Mouse (Mus musculus) liver, postnatal 0 days (tissue): ENCODE results near the gene Mgat5. TPM values are rescaled to one million over a fixed set of nuclear protein-coding genes. Genes with fewer than 3 reads are reported as not detected.

Source experiments
- ATAC-seq: fragments of 200-750 bp; cut with Nextera tagmentation; 2 replicates; pipeline ENCODE4 v1.8.0; 2017; ENCODE audit warnings: mild to moderate bottlenecking, moderate library complexity
- DNase-seq: peaks from one replicate; pipeline ENCODE4 v3.0.0-alpha.2; 2016
- H3K27ac ChIP-seq: fragments of 300-500 bp; sonication (generic); 2 replicates; pipeline ENCODE4 v1.5.1; 2014; ENCODE audit warnings: antibody characterized with exemption, moderate library complexity, mild to moderate bottlenecking, low read depth
- H3K27me3 ChIP-seq: fragments of 300-500 bp; sonication (generic); 2 replicates; pipeline ENCODE4 v1.6.1; 2014; ENCODE audit warnings: low read length, control low read depth, mixed read lengths; ENCODE audit not compliant: insufficient read depth
- H3K36me3 ChIP-seq: fragments of 300-500 bp; sonication (generic); replicated peaks from 2 replicates; pipeline ENCODE4 v1.6.1; 2014; ENCODE audit warnings: mild to moderate bottlenecking, control low read depth, low read length, moderate library complexity, mixed read lengths; ENCODE audit not compliant: insufficient read depth
- H3K4me1 ChIP-seq: fragments of 300-500 bp; sonication (generic); 2 replicates; pipeline ENCODE4 v1.6.1; 2014; ENCODE audit warnings: antibody characterized with exemption, mild to moderate bottlenecking, control low read depth; ENCODE audit not compliant: insufficient read depth
- H3K4me2 ChIP-seq: fragments of 300-500 bp; sonication (generic); 2 replicates; pipeline ENCODE4 v1.6.1; 2014; ENCODE audit warnings: low read depth, mild to moderate bottlenecking, low read length, moderate library complexity, mixed read lengths
- H3K4me3 ChIP-seq: fragments of 300-500 bp; sonication (generic); 2 replicates; pipeline ENCODE4 v1.5.1; 2014; ENCODE audit warnings: low read depth, low read length
- H3K9ac ChIP-seq: fragments of 300-500 bp; sonication (generic); replicated peaks from 2 replicates; pipeline ENCODE4 v1.6.1; 2014; ENCODE audit warnings: mild to moderate bottlenecking, moderate library complexity
- H3K9me3 ChIP-seq: fragments of 300-500 bp; sonication (generic); 2 replicates; pipeline ENCODE4 v1.6.1; 2016; ENCODE audit warnings: mild to moderate bottlenecking, control low read depth, low read length, mixed read lengths
- CTCF ChIP-seq: sonication (generic); IDR thresholded peaks from 2 replicates; pipeline ENCODE4 v1.5.1; 2016; ENCODE audit warnings: antibody characterized with exemption, low read depth
- EP300 ChIP-seq: IDR thresholded peaks from 2 replicates; pipeline ENCODE4 v1.6.1; 2016; ENCODE audit warnings: antibody characterized with exemption, low read depth, mild to moderate bottlenecking
- WGBS: fragments of 180-500 bp; shearing (Covaris S2); extraction: QIAGEN DNeasy Blood & Tissue Kit; methylation state at CpG from one replicate; pipeline ENCODE4 v1.1.7; 2014; ENCODE audit not compliant: insufficient replicate concordance; 5-methylcytosine and 5-hydroxymethylcytosine counted together
- polyA plus RNA-seq: library from polyadenylated mRNA; unstranded; fragments of >200 nt; fragmentation: Nextera tagmentation; extraction: Ambion mirVana; gene quantifications from 2 replicates; pipeline ENCODE4 v1.2.1, GENCODE M21; 2015

Mgat5 gene
- polyA plus RNA-seq, 1 experiment from 2014 or later: 0.86 TPM

- ATAC-seq: no peak
- Histone ChIP-seq H3K27ac (no peak overlapping the region), H3K36me3 (no peaks in the 10 kb centered on the region), H3K9ac (no peak overlapping the region), H3K9me3 (no peaks in the 10 kb centered on the region), H3K27me3 (no peaks in the 10 kb centered on the region), H3K4me3 (no peak overlapping the region), H3K4me2 (no peak overlapping the region), H3K4me1 (no peaks in the 10 kb centered on the region)
- TF ChIP-seq CTCF (no peak), EP300 (no peak)
- 81% methylated on average over 8 of the region's 8 CpGs for WGBS
- DNase-seq: no peak
These were observed 35.3 kb upstream of the Mgat5 start for GRCm38 (mm10) chr1:127169516-127169915.

DNA sequence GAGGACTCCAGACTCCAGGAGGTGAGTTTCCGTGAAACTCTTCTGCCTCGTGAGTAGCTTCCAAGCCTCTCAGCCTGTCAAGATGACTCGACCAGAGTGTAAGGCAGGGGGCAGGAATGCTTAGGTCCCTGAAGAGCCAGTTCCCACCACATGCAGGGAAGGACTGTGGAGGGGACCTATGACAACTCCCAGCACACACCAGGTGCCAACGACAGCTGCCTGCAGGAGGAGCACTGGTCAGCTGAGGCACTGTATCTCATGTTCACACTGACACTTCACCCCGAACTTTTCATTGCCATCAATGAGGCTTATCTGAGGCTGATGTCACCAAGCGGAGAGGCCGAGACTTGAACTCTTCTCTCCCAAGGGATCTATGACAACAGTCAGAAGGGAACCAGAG, 33.5 kb upstream of the Mgat5 start:
- ATAC-seq (no peak), DNase-seq (no peak)
- 67% methylated on average over 7 of the region's 7 CpGs for WGBS
- Histone ChIP-seq H3K36me3 (no peaks in the 10 kb centered on the region), H3K4me2 (no peak overlapping the region), H3K9ac (no peak overlapping the region), H3K9me3 (no peaks in the 10 kb centered on the region), H3K4me1 (no peaks in the 10 kb centered on the region), H3K4me3 (no peak overlapping the region), H3K27ac (no peak overlapping the region), H3K27me3 (no peaks in the 10 kb centered on the region)
- no peak for TF ChIP-seq EP300
- no peak for TF ChIP-seq CTCF

DNA sequence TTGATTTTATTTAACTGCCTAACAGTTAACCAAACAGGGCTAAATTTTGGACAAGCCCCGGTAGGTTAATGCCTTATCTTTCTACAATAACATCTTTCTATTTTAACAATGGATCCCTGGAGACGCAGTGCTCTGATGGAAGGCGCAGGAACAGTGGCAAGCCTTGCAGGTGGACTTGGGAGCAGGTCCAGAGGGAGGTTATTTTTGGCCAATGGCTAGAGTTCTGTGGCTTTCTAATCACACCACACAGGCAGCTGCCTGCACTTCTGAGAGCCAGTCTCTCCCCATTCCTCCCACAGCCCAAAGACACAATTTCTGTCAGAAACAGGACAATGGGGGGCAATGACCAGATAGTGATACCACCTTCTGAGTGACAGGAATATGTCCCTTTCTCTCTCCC, 31.4 kb upstream of the Mgat5 start:
- no peaks in the 10 kb centered on the region for H3K36me3 ChIP-seq
- H3K27ac ChIP-seq: no peak overlapping the region
- H3K27me3 ChIP-seq: no peaks in the 10 kb centered on the region
- no peak for DNase-seq
- no peak for TF ChIP-seq EP300
- TF ChIP-seq CTCF: no peak
- no peaks in the 10 kb centered on the region for H3K4me1 ChIP-seq
- no peak for ATAC-seq
- no peak overlapping the region for H3K4me2 ChIP-seq
- no peaks in the 10 kb centered on the region for H3K9me3 ChIP-seq
- no peak overlapping the region for H3K9ac ChIP-seq
- 77% methylated on average over 3 of the region's 3 CpGs for WGBS
- H3K4me3 ChIP-seq: no peak overlapping the region

DNA sequence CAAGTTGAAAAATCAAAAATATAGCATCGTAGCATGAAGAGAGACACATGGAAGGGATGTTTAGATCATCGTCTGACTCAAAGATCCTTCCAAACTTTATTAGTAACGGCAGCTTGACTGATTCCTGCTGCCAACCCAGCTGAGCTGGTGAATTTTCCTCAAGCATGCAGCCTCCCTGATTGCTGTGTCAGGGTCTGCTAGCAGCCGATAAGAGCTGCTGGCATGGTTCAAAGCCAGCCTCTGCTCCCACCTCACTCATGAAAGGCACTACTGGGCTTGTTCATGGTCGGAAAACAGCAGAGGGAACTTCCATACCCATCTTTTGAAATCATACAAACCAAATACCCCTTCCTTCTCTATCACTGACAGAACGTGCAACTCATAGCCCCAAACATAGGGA, 12.4 kb upstream of the Mgat5 start:
- no peak overlapping the region for H3K27ac ChIP-seq
- DNase-seq (no peak), ATAC-seq (no peak)
- no peak overlapping the region for H3K9ac ChIP-seq
- WGBS: 67% methylated on average over 6 of the region's 6 CpGs
- no peak overlapping the region for H3K4me2 ChIP-seq
- H3K4me1 ChIP-seq: no peaks in the 10 kb centered on the region
- H3K4me3 ChIP-seq: no peak overlapping the region
- H3K36me3 ChIP-seq: no peaks in the 10 kb centered on the region
- no peaks in the 10 kb centered on the region for H3K27me3 ChIP-seq
- TF ChIP-seq CTCF (no peak), EP300 (no peak)
- H3K9me3 ChIP-seq: no peaks in the 10 kb centered on the region

DNA sequence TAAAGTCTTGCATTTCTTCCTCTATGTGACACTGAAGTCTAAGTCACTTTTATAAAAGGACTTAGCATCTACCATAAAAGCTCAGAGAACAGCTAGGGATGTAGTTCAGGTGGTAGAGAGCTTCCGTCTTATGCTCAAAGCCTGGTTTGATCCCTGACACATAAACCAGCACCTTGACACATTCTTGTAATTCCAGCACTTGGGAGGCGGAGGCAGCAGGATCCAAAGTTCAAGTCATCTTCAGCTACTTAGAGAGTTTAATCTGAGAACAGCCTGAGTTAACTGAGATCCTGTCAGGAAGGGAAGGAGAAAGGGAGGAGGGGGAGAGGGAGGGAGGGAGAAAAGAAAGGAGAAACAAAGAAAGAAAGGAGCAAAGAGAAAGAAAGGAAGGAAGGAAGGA, 5.6 kb upstream of the Mgat5 start:
- no peak overlapping the region for H3K27ac ChIP-seq

GRCm38 (mm10) chr1:127202360-127202759, 2.5 kb upstream of the Mgat5 start:
- Histone ChIP-seq H3K27me3 (no peaks in the 10 kb centered on the region), H3K4me1 (peaks cover 5% of the 10 kb centered on the region; the same call in 1 of the 2 replicates), H3K27ac (no peak overlapping the region), H3K4me2 (no peak overlapping the region), H3K4me3 (no peak overlapping the region), H3K36me3 (no peaks in the 10 kb centered on the region), H3K9me3 (no peaks in the 10 kb centered on the region), H3K9ac (no peak overlapping the region)
- WGBS: 31% methylated on average over 4 of the region's 4 CpGs
- ATAC-seq (no peak), DNase-seq (no peak)
- TF ChIP-seq EP300 (no peak), CTCF (no peak)

More for the DNA sequence above, 5.6 kb upstream of the Mgat5 start:
- Histone ChIP-seq H3K4me1 (no peaks in the 10 kb centered on the region), H3K9me3 (no peaks in the 10 kb centered on the region), H3K36me3 (no peaks in the 10 kb centered on the region), H3K4me3 (no peak overlapping the region), H3K9ac (no peak overlapping the region), H3K27me3 (no peaks in the 10 kb centered on the region), H3K4me2 (no peak overlapping the region)
- no peak for DNase-seq
- TF ChIP-seq CTCF (no peak), EP300 (no peak)
- WGBS: 70% methylated on average over 2 of the region's 2 CpGs
- no peak for ATAC-seq

DNA sequence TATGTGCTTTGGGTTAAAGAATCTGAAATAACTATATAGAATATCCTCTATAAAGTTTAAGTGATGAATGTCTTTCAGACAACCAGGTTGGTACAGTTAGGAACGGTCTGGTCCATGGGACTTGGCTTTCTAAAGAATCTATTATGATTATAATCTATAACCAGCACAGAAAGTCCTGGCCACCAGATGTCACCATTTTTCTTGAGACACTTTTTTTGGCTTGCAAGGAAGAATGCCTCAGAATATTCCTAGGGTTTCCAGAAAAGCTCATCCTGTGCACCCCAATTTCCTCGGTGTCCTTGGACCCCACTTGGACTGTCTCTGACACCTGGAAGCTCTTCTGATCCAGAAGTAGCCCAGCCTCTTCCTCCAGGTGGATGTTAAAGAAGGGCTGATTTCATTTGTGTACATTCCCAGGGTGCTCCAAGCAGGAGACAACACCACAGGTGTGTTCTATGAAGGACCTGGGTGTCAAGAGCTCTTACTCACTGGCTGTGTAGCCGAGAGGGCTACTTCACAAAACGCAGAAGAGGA, 1.5 kb upstream of the Mgat5 start:
- 37% methylated on average over 4 of the region's 4 CpGs for WGBS
- H3K27ac ChIP-seq: no peak overlapping the region
- TF ChIP-seq EP300 (no peak), CTCF (peak; percentile 49)
- no peaks in the 10 kb centered on the region for H3K36me3 ChIP-seq
- H3K4me1 ChIP-seq: peaks cover 6% of the 10 kb centered on the region; the same call in 1 of the 2 replicates
- no peak for ATAC-seq
- no peaks in the 10 kb centered on the region for H3K27me3 ChIP-seq
- no peak overlapping the region for H3K4me3 ChIP-seq
- H3K9me3 ChIP-seq: no peaks in the 10 kb centered on the region
- no peak overlapping the region for H3K9ac ChIP-seq
- peak overlapping the region; percentile 97; the same call in 1 of the 2 replicates for H3K4me2 ChIP-seq
- no peak for DNase-seq
